Mouse (Mus musculus) brain, embryonic 14.5 days (tissue): ENCODE data around the gene Oit1.

ENCODE experiments used
- CTCF ChIP-seq: fragments of 200-500 bp; IDR thresholded peaks from 2 replicates; pipeline ENCODE4 v1.5.1; 2012; ENCODE audit warnings: inconsistent platforms, mild to moderate bottlenecking, moderate library complexity, borderline replicate concordance; ENCODE audit not compliant: insufficient read depth, insufficient read length; ENCODE audit errors: extremely low read depth
- POLR2A ChIP-seq: fragments of 200-500 bp; IDR thresholded peaks from 2 replicates; pipeline ENCODE4 v1.6.1; 2012; ENCODE audit warnings: mild to moderate bottlenecking, inconsistent platforms, borderline replicate concordance; ENCODE audit not compliant: poor library complexity, insufficient read depth, insufficient read length, severe bottlenecking; ENCODE audit errors: extremely low read depth

DNA sequence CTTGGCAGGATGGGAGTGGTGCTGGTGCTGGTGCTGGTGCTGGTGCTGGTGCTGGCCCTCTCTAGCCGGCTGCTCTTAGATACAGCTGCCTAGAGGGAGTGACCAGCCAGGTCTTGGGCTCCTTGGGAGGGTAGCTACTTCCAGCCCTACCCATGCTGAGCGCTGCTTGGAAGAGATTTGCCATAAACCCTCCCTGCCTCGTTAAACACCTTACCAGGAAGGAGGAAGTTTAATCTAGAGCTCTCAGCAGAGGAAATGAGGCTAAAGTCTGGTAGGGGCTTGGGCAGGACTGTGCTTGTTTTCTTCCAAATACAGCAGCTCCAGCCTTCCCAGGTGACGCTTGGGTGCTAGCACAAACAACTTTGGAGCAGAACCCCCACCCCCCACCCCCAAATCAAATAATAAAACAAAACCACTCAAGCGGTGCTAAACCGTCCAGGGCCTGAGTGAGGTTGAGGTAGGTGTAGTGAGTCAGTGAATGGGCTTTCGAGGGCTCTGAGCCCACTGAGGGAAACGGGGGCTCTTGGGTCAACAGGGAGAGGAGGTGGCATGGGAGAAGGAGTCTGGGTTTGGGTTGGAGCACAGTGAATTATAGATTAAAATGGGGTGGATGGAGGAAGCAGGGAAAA is at the start of gene Oit1:
- TF ChIP-seq POLR2A (no peak), CTCF (no peak)
